Mouse (Mus musculus): ENCODE results near the gene Magea2. TPM values are rescaled to one million over a fixed set of nuclear protein-coding genes. Genes with fewer than 3 reads are reported as not detected.
"Not testable (repeated sequence)": the region's sequence is repeated elsewhere in the genome, so short reads cannot be mapped to it uniquely, and the experiment has no call there.

Magea2 gene
- not detected for total RNA-seq (2021)

DNA sequence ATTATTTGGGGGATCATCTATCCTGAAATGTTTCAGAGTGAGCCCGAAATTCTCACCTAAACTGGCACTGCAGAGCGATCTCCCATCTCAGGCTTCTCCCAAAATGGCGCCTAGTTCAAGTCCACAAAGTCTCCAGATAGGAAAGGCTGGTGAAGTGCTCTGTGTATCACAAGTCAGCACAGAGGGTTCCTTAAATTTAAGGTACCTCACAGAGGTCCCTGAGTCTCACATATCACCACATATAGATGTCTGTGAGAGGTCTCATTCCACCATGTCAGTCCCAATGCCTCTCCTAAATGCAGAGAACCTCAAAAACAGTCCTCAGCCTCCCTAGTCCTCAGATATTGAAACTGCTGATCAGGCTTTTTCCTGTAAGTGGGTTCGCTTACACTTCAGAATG, at the start of gene Magea2:
Gene Magea2, minus strand, starts transcription at position 101 of the 400 bp plus-strand sequence.
- intact Hi-C loops (cut with DNase I); DNase-seq (ENCODE audit: low spot score in 2 of 2): not testable (repeated sequence)

GRCm38 (mm10) chrX:155128312-155128711, 34.8 kb upstream of the Magea2 start, which contains the start of gene Cldn34b2:
Gene Cldn34b2 (minus strand): TSS chrX:155128412.
- intact Hi-C loops (cut with DNase I); DNase-seq (ENCODE audit: low spot score in 2 of 2): not testable (repeated sequence)

DNA sequence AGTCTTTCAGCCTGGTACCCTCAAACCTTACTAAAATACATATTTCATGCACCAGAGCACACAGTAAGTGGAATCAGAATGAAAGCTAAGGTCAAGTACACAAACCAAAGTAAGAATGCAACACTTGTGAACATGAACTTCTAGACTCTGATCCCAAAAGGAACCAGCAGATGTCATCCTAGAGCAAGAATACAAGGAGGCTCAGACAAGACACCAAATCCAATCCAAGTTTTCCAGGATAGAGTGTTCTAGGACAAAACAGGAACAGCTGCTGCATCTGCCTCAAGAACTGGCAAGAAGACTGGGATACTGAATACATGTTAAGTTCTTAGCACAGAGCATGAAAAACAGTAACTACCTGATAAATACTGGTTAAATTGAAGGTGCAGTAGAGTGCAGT, 4.6 kb upstream of the Magea2 start:
- intact Hi-C loops (cut with DNase I): no loop called here
- peak; percentile 9 to 39 for DNase-seq (ENCODE audit: low spot score in 2 of 2)

- DNase-seq (ENCODE audit: low spot score in 2 of 2); intact Hi-C loops (cut with DNase I): not testable (repeated sequence)
Observed at GRCm38 (mm10) chrX:155089693-155090092, 3.8 kb downstream of the Magea2 start, which contains the start of gene Magea1. Gene Magea1 (minus strand): TSS chrX:155089793.

DNA sequence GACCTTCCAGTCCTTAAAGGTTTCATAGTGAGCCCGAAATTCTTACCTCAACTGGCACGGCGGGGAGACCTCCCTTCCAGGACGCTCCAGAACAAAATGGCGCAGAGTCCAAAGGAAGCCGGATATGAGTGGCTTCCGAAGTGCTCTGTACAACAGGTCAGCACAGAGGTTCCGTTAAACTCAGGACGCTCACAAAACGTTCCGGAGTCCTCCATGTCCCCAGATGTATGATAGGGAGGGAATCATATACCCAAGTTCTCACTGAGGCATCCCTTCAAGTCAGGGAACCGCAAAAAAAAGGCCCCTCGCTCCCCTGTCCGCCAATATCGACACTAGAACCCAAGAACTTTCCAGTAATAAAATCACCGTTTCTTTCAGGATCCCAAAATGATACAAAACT, 30.4 kb downstream of the Magea2 start, which contains the start of gene Magea5:
Gene Magea5, minus strand, starts transcription at position 101 of the 400 bp plus-strand sequence.
- intact Hi-C loops (cut with DNase I); DNase-seq (ENCODE audit: low spot score in 2 of 2): not testable (repeated sequence)

GRCm38 (mm10) chrX:154995750-154996149, 97.7 kb downstream of the Magea2 start, which contains the start of gene Magea8:
Gene Magea8 (minus strand): TSS chrX:154995850.
- intact Hi-C loops (cut with DNase I); DNase-seq (ENCODE audit: low spot score in 2 of 2): not testable (repeated sequence)

Other genes starting within 250 kb of the Magea2 start
- gene Cldn34b1, start 203.4 kb downstream of the Magea2 start, total RNA-seq (2021): not detected
- not detected for gene Magea6, start 157.7 kb downstream of the Magea2 start, total RNA-seq (2021)
- gene Magea3, start 144.2 kb downstream of the Magea2 start, total RNA-seq (2021): not detected
- gene Magea8, start 97.8 kb downstream of the Magea2 start, total RNA-seq (2021): not detected
- gene Magea5, start 30.5 kb downstream of the Magea2 start, total RNA-seq (2021): not detected
- not detected for gene Magea1, start 3.9 kb downstream of the Magea2 start, total RNA-seq (2021)
- gene Cldn34b2, start 34.7 kb upstream of the Magea2 start, total RNA-seq (2021): not detected
- gene Sat1, start 122.8 kb upstream of the Magea2 start, total RNA-seq (2021): 10 to 100 TPM; 67.6 to 78.0 TPM
- gene Acot9, start 168.8 kb upstream of the Magea2 start, total RNA-seq (2021): 10 to 100 TPM; 18.1 to 19.2 TPM
- gene Prdx4, start 247.1 kb upstream of the Magea2 start, total RNA-seq (2021): 10 to 100 TPM; 21.4 to 23.8 TPM

Measured in left cerebral cortex, postnatal 25 days (tissue).